Mouse (Mus musculus): Measurements from ENCODE around the gene Sobp. TPM values are rescaled to one million over a fixed set of nuclear protein-coding genes. Genes with fewer than 3 reads are reported as not detected.

The Sobp gene
- polyA plus RNA-seq, 1 experiment from 2014 or later: 0.75 TPM

GRCm38 (mm10) chr10:43006534-43006933 is 167.8 kb downstream of the Sobp start:
- TF ChIP-seq CTCF (IDR thresholded peaks at IDR 0.05; ENCODE audit: low read depth): no peak
- no peak for TF ChIP-seq EP300 (optimal IDR thresholded peaks at IDR 0.05)
- no peak overlapping the region for H3K27ac ChIP-seq (replicated peaks)
- H3K27me3 ChIP-seq (ENCODE audit: control insufficient read depth, insufficient read depth, low read length): no peaks in the 10 kb centered on the region
- H3K36me3 ChIP-seq (ENCODE audit: control insufficient read depth, insufficient read depth, low read length): no peaks in the 10 kb centered on the region
- H3K4me2 ChIP-seq (replicated peaks; ENCODE audit: low read depth): no peak overlapping the region
- 86% methylated on average over 4 of the region's 4 CpGs for WGBS
- H3K9ac ChIP-seq (ENCODE audit: low read length): no peak overlapping the region
- no peaks in the 10 kb centered on the region for H3K4me1 ChIP-seq (replicated peaks; ENCODE audit: control insufficient read depth, insufficient read depth)
- no peaks in the 10 kb centered on the region for H3K9me3 ChIP-seq (ENCODE audit: control insufficient read depth, low read length)
- no peak overlapping the region for H3K4me3 ChIP-seq (ENCODE audit: low read depth, low read length)
- no peak for DNase-seq (ENCODE audit: low spot score)
- no peak for ATAC-seq (ENCODE audit: low FRiP score, low TSS enrichment)

- Histone ChIP-seq H3K9ac (ENCODE audit: low read length) (no peak overlapping the region), H3K27me3 (ENCODE audit: control insufficient read depth, insufficient read depth, low read length) (no peaks in the 10 kb centered on the region), H3K4me1 (replicated peaks; ENCODE audit: control insufficient read depth, insufficient read depth) (no peaks in the 10 kb centered on the region), H3K9me3 (ENCODE audit: control insufficient read depth, low read length) (no peaks in the 10 kb centered on the region), H3K4me2 (replicated peaks; ENCODE audit: low read depth) (no peak overlapping the region), H3K4me3 (ENCODE audit: low read depth, low read length) (no peak overlapping the region), H3K27ac (replicated peaks) (no peak overlapping the region), H3K36me3 (ENCODE audit: control insufficient read depth, insufficient read depth, low read length) (no peaks in the 10 kb centered on the region)
- WGBS: 69% methylated on average over 7 of the region's 7 CpGs
- no peak for TF ChIP-seq EP300 (optimal IDR thresholded peaks at IDR 0.05)
- TF ChIP-seq CTCF (IDR thresholded peaks at IDR 0.05; ENCODE audit: low read depth): no peak
- no peak for ATAC-seq (ENCODE audit: low FRiP score, low TSS enrichment)
- no peak for DNase-seq (ENCODE audit: low spot score)
These were observed 168.7 kb downstream of the Sobp start for GRCm38 (mm10) chr10:43005677-43006076.

GRCm38 (mm10) chr10:43005031-43005430 is 169.3 kb downstream of the Sobp start:
- TF ChIP-seq CTCF (IDR thresholded peaks at IDR 0.05; ENCODE audit: low read depth): no peak
- no peak for TF ChIP-seq EP300 (optimal IDR thresholded peaks at IDR 0.05)
- H3K27me3 ChIP-seq (ENCODE audit: control insufficient read depth, insufficient read depth, low read length): no peaks in the 10 kb centered on the region
- no peak overlapping the region for H3K4me2 ChIP-seq (replicated peaks; ENCODE audit: low read depth)
- H3K36me3 ChIP-seq (ENCODE audit: control insufficient read depth, insufficient read depth, low read length): no peaks in the 10 kb centered on the region
- ATAC-seq (ENCODE audit: low FRiP score, low TSS enrichment) (no peak), DNase-seq (ENCODE audit: low spot score) (no peak)
- no peak overlapping the region for H3K4me3 ChIP-seq (ENCODE audit: low read depth, low read length)
- H3K4me1 ChIP-seq (replicated peaks; ENCODE audit: control insufficient read depth, insufficient read depth): no peaks in the 10 kb centered on the region
- no peak overlapping the region for H3K27ac ChIP-seq (replicated peaks)
- H3K9ac ChIP-seq (ENCODE audit: low read length): no peak overlapping the region
- WGBS: 92% methylated on average over 4 of the region's 4 CpGs
- no peaks in the 10 kb centered on the region for H3K9me3 ChIP-seq (ENCODE audit: control insufficient read depth, low read length)

GRCm38 (mm10) chr10:43004174-43004734 is 170.1 kb downstream of the Sobp start:
- no peak for ATAC-seq (ENCODE audit: low FRiP score, low TSS enrichment)
- no peaks in the 10 kb centered on the region for H3K9me3 ChIP-seq (ENCODE audit: control insufficient read depth, low read length)
- no peak overlapping the region for H3K4me3 ChIP-seq (ENCODE audit: low read depth, low read length)
- no peaks in the 10 kb centered on the region for H3K4me1 ChIP-seq (replicated peaks; ENCODE audit: control insufficient read depth, insufficient read depth)
- H3K27ac ChIP-seq (replicated peaks): no peak overlapping the region
- no peak for DNase-seq (ENCODE audit: low spot score)
- H3K27me3 ChIP-seq (ENCODE audit: control insufficient read depth, insufficient read depth, low read length): no peaks in the 10 kb centered on the region
- H3K4me2 ChIP-seq (replicated peaks; ENCODE audit: low read depth): no peak overlapping the region
- 92% methylated on average over 16 of the region's 16 CpGs for WGBS
- no peak overlapping the region for H3K9ac ChIP-seq (ENCODE audit: low read length)
- H3K36me3 ChIP-seq (ENCODE audit: control insufficient read depth, insufficient read depth, low read length): no peaks in the 10 kb centered on the region
- TF ChIP-seq EP300 (optimal IDR thresholded peaks at IDR 0.05): no peak
- peak; percentile 7; the same call in 1 of the 2 replicates for TF ChIP-seq CTCF (IDR thresholded peaks at IDR 0.05; ENCODE audit: low read depth)

GRCm38 (mm10) chr10:43003466-43003757 is 170.9 kb downstream of the Sobp start:
- ATAC-seq (ENCODE audit: low FRiP score, low TSS enrichment) (no peak), DNase-seq (ENCODE audit: low spot score) (no peak)
- H3K4me2 ChIP-seq (replicated peaks; ENCODE audit: low read depth): peak overlapping the region; percentile 72
- TF ChIP-seq CTCF (IDR thresholded peaks at IDR 0.05; ENCODE audit: low read depth) (no peak), EP300 (optimal IDR thresholded peaks at IDR 0.05) (no peak)
- no peaks in the 10 kb centered on the region for H3K27me3 ChIP-seq (ENCODE audit: control insufficient read depth, insufficient read depth, low read length)
- H3K36me3 ChIP-seq (ENCODE audit: control insufficient read depth, insufficient read depth, low read length): no peaks in the 10 kb centered on the region
- H3K27ac ChIP-seq (replicated peaks): no peak overlapping the region
- no peaks in the 10 kb centered on the region for H3K4me1 ChIP-seq (replicated peaks; ENCODE audit: control insufficient read depth, insufficient read depth)
- H3K9me3 ChIP-seq (ENCODE audit: control insufficient read depth, low read length): no peaks in the 10 kb centered on the region
- peak overlapping the region; percentile 34; the same call in 1 of the 2 replicates for H3K4me3 ChIP-seq (ENCODE audit: low read depth, low read length)
- no peak overlapping the region for H3K9ac ChIP-seq (ENCODE audit: low read length)
- 17% methylated on average over 5 of the region's 5 CpGs for WGBS

GRCm38 (mm10) chr10:43002721-43003465 is 171.4 kb downstream of the Sobp start:
- ATAC-seq (ENCODE audit: low FRiP score, low TSS enrichment): no peak
- H3K4me1 ChIP-seq (replicated peaks; ENCODE audit: control insufficient read depth, insufficient read depth): no peaks in the 10 kb centered on the region
- H3K9me3 ChIP-seq (ENCODE audit: control insufficient read depth, low read length): no peaks in the 10 kb centered on the region
- TF ChIP-seq CTCF (IDR thresholded peaks at IDR 0.05; ENCODE audit: low read depth): no peak
- TF ChIP-seq EP300 (optimal IDR thresholded peaks at IDR 0.05): no peak
- H3K27ac ChIP-seq (replicated peaks): no peak overlapping the region
- H3K4me3 ChIP-seq (ENCODE audit: low read depth, low read length): peak overlapping the region; percentile 34
- peak overlapping the region; percentile 47; the same call in 1 of the 2 replicates for H3K9ac ChIP-seq (ENCODE audit: low read length)
- H3K27me3 ChIP-seq (ENCODE audit: control insufficient read depth, insufficient read depth, low read length): no peaks in the 10 kb centered on the region
- peak overlapping the region; percentile 72 for H3K4me2 ChIP-seq (replicated peaks; ENCODE audit: low read depth)
- no peaks in the 10 kb centered on the region for H3K36me3 ChIP-seq (ENCODE audit: control insufficient read depth, insufficient read depth, low read length)
- no peak for DNase-seq (ENCODE audit: low spot score)
- WGBS: 10% methylated on average over 25 of the region's 25 CpGs
